Mouse (Mus musculus) heart, adult 2 months (tissue): ENCODE results near the gene Coro1a. TPM values are rescaled to one million over a fixed set of nuclear protein-coding genes. Genes with fewer than 3 reads are reported as not detected.

Source experiments
- DNase-seq, 2 experiments: peaks; one replicate each; pipeline ENCODE4 v3.0.0; 2021
- H3K27ac ChIP-seq: fragments of 200-600 bp; 2 replicates; pipeline ENCODE4 v1.8.1; 2022
- H3K27me3 ChIP-seq: fragments of 200-500 bp; 2 replicates; pipeline ENCODE4 v1.6.1; 2012; ENCODE audit warnings: mild to moderate bottlenecking, low read length, inconsistent platforms, mixed read lengths; ENCODE audit not compliant: control insufficient read depth, insufficient read depth
- H3K36me3 ChIP-seq: fragments of 200-500 bp; 2 replicates; pipeline ENCODE4 v1.6.1; 2012; ENCODE audit warnings: low read length, inconsistent platforms; ENCODE audit not compliant: control insufficient read depth, insufficient read depth
- H3K4me1 ChIP-seq: fragments of 200-500 bp; 2 replicates; pipeline ENCODE4 v1.6.1; 2011; ENCODE audit warnings: low read length; ENCODE audit not compliant: control insufficient read depth, insufficient read depth
- H3K4me3 ChIP-seq: fragments of 200-600 bp; 2 replicates; pipeline ENCODE4 v1.8.1; 2022
- H3K79me2 ChIP-seq: fragments of 200-500 bp; replicated peaks from 2 replicates; pipeline ENCODE4 v1.6.1; 2012; ENCODE audit warnings: mild to moderate bottlenecking, inconsistent platforms, low read length, moderate library complexity, mixed read lengths; ENCODE audit not compliant: control insufficient read depth, insufficient read depth
- H3K9ac ChIP-seq: fragments of 200-500 bp; 2 replicates; pipeline ENCODE4 v1.6.1; 2012; ENCODE audit warnings: low read depth, mild to moderate bottlenecking, control low read depth, inconsistent platforms, low read length, mixed read lengths
- CTCF ChIP-seq: fragments of 200-600 bp; IDR thresholded peaks from 2 replicates; pipeline ENCODE4 v1.8.1; 2022; ENCODE audit warnings: antibody characterized with exemption, mild to moderate bottlenecking, moderate library complexity
- EP300 ChIP-seq: fragments of 200-500 bp; IDR thresholded peaks from 2 replicates; pipeline ENCODE4 v1.6.1; 2011; ENCODE audit warnings: low read depth, low read length, control low read depth; ENCODE audit not compliant: insufficient read depth
- POLR2A ChIP-seq: fragments of 200-500 bp; IDR thresholded peaks from 2 replicates; pipeline ENCODE4 v1.6.1; 2011; ENCODE audit warnings: mild to moderate bottlenecking, low read depth, low read length, control low read depth; ENCODE audit not compliant: insufficient read depth
- WGBS: fragments of 180-500 bp; shearing (Covaris S2); methylation state at CpG from one replicate; pipeline ENCODE4 v1.1.7; 2018; 5-methylcytosine and 5-hydroxymethylcytosine counted together
- intact Hi-C: fragments of 180-260 bp; cut with DNase I; formaldehyde crosslinking; loops from one replicate; pipeline ENCODE4 v1.15.1; 2025
- polyA plus RNA-seq: library from polyadenylated mRNA; depleted of rRNA; stranded (reverse); fragments of >200 nt; gene quantifications from 2 replicates; pipeline ENCODE4 v1.2.3, GENCODE M21; 2012
- total RNA-seq, 2 experiments: library from RNA; stranded (reverse); gene quantifications; 2 replicates each; pipeline ENCODE4 v1.2.3; 2021

Gene Coro1a
- total and polyA plus RNA-seq, 3 experiments = 9.8 to 33.7 (median 12.1) TPM

- TF ChIP-seq POLR2A = no peak
- no peak for TF ChIP-seq EP300
- TF ChIP-seq CTCF = no peak
- Histone ChIP-seq H3K4me3 (peak overlapping the region; percentile 56), H3K27me3 (no peaks in the 10 kb centered on the region), H3K36me3 (peaks cover 16% of the 10 kb centered on the region), H3K4me1 (peaks cover 12% of the 10 kb centered on the region), H3K9ac (0 out of 2 replicates have a peak overlapping the region, but pooled peaks have one; percentile 11), H3K27ac (peak overlapping the region; percentile 94), H3K79me2 (no peaks in the 10 kb centered on the region; the same call in 1 of the 2 replicates)
- intact Hi-C loops = loop anchor here (2.0 kb wide), 1 partner anchor 34 kb away; no protein-coding TSS in a partner anchor
- no peak for DNase-seq
- 22% methylated on average over 4 of the region's 4 CpGs for WGBS
These were observed 30.9 kb downstream of the Coro1a start for GRCm38 (mm10) chr7:126676631-126677220.

DNA sequence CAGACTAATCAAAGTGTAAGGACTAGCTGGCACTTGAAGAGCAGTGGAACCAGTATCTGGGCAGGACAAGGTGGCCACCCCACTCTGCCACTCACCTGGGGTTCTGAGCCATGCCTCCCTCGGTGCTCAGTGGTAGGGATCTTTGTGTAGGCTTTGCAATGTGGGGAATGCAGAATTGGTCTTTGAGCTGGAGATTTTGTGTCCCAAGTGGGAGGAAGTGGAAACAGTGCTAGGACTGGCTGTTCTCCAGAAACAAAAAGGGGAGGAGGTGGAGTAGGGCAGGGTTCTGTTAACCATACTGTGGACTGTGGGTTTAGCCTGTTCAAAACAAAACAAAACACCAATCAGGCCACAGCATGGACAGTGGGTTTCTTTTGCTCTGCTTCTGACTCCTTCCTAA lies 31.4 kb downstream of the Coro1a start, which contains the start of gene Sult1a1:
Gene Sult1a1 (minus strand): TSS at position 226 of the 400 bp plus-strand sequence.
- peak; percentile 73 to 80 for DNase-seq
- WGBS = 0% methylated on average over 1 of the region's 1 CpGs
- Histone ChIP-seq H3K4me1 (peaks cover 12% of the 10 kb centered on the region), H3K27ac (peak within 1 kb of the TSS; percentile 94), H3K9ac (peak within 1 kb of the TSS; percentile 86), H3K79me2 (no peaks in the 10 kb centered on the region; the same call in 1 of the 2 replicates), H3K27me3 (no peaks in the 10 kb centered on the region), H3K36me3 (peaks cover 16% of the 10 kb centered on the region), H3K4me3 (peak within 1 kb of the TSS; percentile 56)
- intact Hi-C loops = loop anchor here (2.0 kb wide), 1 partner anchor 33 kb away; no protein-coding TSS in a partner anchor
- TF ChIP-seq POLR2A (peak; percentile 97), CTCF (no peak), EP300 (peak; percentile 95)

GRCm38 (mm10) chr7:126675104-126675503 lies 32.5 kb downstream of the Coro1a start:
- Histone ChIP-seq H3K9ac (peak overlapping the region; percentile 71), H3K36me3 (peaks cover 16% of the 10 kb centered on the region), H3K27ac (peak overlapping the region; percentile 94), H3K4me1 (peaks cover 12% of the 10 kb centered on the region), H3K4me3 (peak overlapping the region; percentile 56), H3K27me3 (no peaks in the 10 kb centered on the region), H3K79me2 (no peaks in the 10 kb centered on the region; the same call in 1 of the 2 replicates)
- WGBS = 96% methylated on average over 8 of the region's 8 CpGs
- intact Hi-C loops = no loop called here
- no peak for DNase-seq
- TF ChIP-seq EP300 (no peak), POLR2A (no peak), CTCF (no peak)

DNA sequence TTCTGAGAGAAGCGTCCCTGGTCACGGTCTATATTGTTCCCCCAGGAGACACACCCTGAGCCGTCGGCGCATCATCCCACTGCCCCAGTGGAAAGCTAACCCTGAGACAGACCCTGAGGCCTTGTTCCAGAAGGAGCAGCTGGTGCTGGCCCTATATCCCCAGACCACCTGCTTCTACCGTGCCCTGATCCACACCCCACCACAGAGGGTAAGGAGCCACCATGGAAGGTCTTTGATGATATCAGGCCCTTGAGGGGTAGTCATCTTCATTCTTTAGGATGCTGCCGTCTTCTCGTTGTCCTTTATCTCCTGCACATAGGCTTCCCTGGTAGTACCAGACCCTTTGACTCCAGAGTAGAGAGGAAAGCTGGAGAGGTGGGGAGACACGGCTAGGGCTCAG lies 35.5 kb downstream of the Coro1a start:
- no peak for TF ChIP-seq EP300
- TF ChIP-seq CTCF = no peak
- TF ChIP-seq POLR2A = no peak
- intact Hi-C loops = no loop called here
- H3K27me3 ChIP-seq = no peaks in the 10 kb centered on the region
- no peak overlapping the region for H3K4me3 ChIP-seq
- H3K36me3 ChIP-seq = peaks cover 18% of the 10 kb centered on the region
- H3K27ac ChIP-seq = no peak overlapping the region
- 93% methylated on average over 9 of the region's 9 CpGs for WGBS
- no peaks in the 10 kb centered on the region; the same call in 1 of the 2 replicates for H3K79me2 ChIP-seq
- H3K4me1 ChIP-seq = peaks cover 19% of the 10 kb centered on the region
- no peak overlapping the region for H3K9ac ChIP-seq
- no peak for DNase-seq

DNA sequence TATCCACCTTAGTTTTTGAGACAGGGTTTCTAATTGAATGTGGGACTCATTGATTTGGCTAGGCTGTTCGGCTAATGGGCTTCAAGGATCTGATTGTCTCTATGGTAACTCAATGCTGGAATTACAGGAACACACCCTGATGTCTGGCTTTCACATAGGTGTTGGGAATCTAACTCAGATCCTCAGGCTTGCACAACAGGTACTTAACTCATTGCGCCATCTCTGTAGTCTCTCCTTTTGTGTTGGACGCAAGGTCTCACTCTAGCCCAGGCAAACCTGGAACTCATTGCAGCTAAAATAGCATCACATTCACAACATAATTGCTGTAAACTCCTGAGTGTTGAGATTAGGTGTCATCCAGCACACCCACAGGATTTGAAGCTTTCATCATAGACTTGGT lies 37.4 kb downstream of the Coro1a start:
- H3K9ac ChIP-seq = no peak overlapping the region
- H3K27ac ChIP-seq = no peak overlapping the region
- peaks cover 18% of the 10 kb centered on the region for H3K36me3 ChIP-seq
- no peak for DNase-seq
- intact Hi-C loops = no loop called here
- H3K4me1 ChIP-seq = peaks cover 9% of the 10 kb centered on the region
- H3K27me3 ChIP-seq = no peaks in the 10 kb centered on the region
- no peak overlapping the region for H3K4me3 ChIP-seq
- no peaks in the 10 kb centered on the region; the same call in 1 of the 2 replicates for H3K79me2 ChIP-seq
- TF ChIP-seq POLR2A (no peak), EP300 (no peak), CTCF (no peak)
- WGBS = 87% methylated on average over 3 of the region's 3 CpGs

GRCm38 (mm10) chr7:126668452-126668851 lies 39.1 kb downstream of the Coro1a start:
- no peak for TF ChIP-seq EP300
- peak; percentile 32; the same call in 1 of the 2 replicates for TF ChIP-seq POLR2A
- TF ChIP-seq CTCF = no peak
- Histone ChIP-seq H3K9ac (no peak overlapping the region), H3K79me2 (no peaks in the 10 kb centered on the region), H3K27ac (peak overlapping the region; percentile 49), H3K36me3 (peaks cover 10% of the 10 kb centered on the region), H3K4me3 (no peak overlapping the region), H3K27me3 (no peaks in the 10 kb centered on the region), H3K4me1 (peaks cover 14% of the 10 kb centered on the region)
- DNase-seq = no peak
- WGBS = 37% methylated on average over 5 of the region's 5 CpGs
- intact Hi-C loops = loop anchor here (2.0 kb wide), 1 partner anchor 16 kb away; no protein-coding TSS in a partner anchor
